Comparison of ENCODE assay signal across 8 mouse cellular contexts in the genomic region with DNA sequence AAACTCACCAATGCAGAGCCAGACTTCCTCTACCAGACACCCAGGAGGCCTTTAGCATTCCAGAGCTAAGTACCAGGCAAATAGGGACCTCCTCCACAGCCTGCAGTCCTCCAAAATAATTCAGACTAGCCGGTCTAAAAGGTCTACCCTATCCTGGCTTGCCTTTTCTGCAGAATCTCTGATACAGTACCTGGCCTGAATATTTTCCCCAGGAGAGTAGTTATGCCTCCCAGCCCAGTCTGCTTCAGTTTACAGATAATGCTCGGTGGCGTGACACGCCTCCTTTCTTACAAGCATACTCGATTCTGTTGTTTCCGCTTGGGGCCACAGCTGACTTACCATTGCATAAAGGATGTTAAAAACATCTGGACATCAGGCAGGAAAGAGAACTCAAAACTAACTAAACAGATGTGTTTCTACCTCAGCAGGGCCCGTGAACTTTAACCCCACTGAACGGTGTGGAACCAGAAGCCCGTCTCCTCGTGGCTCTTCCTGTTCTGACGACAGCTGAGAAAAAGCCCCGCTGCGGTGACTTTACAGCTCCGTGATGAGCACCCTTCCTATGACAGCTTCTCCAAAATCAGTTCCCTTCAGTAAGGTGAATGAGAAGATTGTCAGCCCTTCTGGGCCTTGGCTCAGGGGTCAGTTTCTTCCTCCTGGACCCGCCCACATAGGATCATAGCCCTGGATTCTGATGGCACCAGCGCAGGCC. TPM values are rescaled to one million over a fixed set of nuclear protein-coding genes. Genes with fewer than 3 reads are reported as not detected.
DNase-seq lines count a peak whose midpoint lies in the region; ATAC-seq lines count a peak whose summit lies in the region.

No protein-coding gene starts in this region.

- 0 out of 2 replicates have a peak overlapping the region, but pooled peaks have one; percentile 16 for H3K4me2 ChIP-seq in embryonic facial prominence, embryonic 14.5 days (ENCODE audit: low read depth, low read length)
- H3K4me2 ChIP-seq in intestine, embryonic 15.5 days (replicated peaks), result peak overlapping the region; percentile 39; the same call in 1 of the 2 replicates
- no peak overlapping the region for H3K4me2 ChIP-seq in forebrain, embryonic 16.5 days (ENCODE audit: low read length)
- H3K4me2 ChIP-seq in forebrain, embryonic 12.5 days, result no peak overlapping the region

- no peaks in the 10 kb centered on the region for H3K27me3 ChIP-seq in embryonic facial prominence, embryonic 14.5 days (replicated peaks; ENCODE audit: control insufficient read depth, insufficient read depth, low read length)
- no peaks in the 10 kb centered on the region for H3K27me3 ChIP-seq in intestine, embryonic 15.5 days (replicated peaks)
- no peaks in the 10 kb centered on the region for H3K27me3 ChIP-seq in forebrain, embryonic 16.5 days (replicated peaks; ENCODE audit: control insufficient read depth, insufficient read depth, low read length)
- H3K27me3 ChIP-seq in forebrain, embryonic 12.5 days, result no peaks in the 10 kb centered on the region

- H3K4me1 ChIP-seq in embryonic facial prominence, embryonic 14.5 days (ENCODE audit: control insufficient read depth, insufficient read depth, low read length), result peaks cover 31% of the 10 kb centered on the region
- H3K4me1 ChIP-seq in intestine, embryonic 15.5 days (replicated peaks), result peaks cover 28% of the 10 kb centered on the region
- no peaks in the 10 kb centered on the region; the same call in 1 of the 2 replicates for H3K4me1 ChIP-seq in forebrain, embryonic 16.5 days (replicated peaks; ENCODE audit: control insufficient read depth, insufficient read depth, low read length)
- H3K4me1 ChIP-seq in forebrain, embryonic 12.5 days, result peaks cover 3% of the 10 kb centered on the region; the same call in 1 of the 2 replicates

- peak overlapping the region; percentile 83 for H3K27ac ChIP-seq in embryonic facial prominence, embryonic 14.5 days (replicated peaks; ENCODE audit: low read depth, low read length)
- H3K27ac ChIP-seq in intestine, embryonic 15.5 days, result peak overlapping the region; percentile 52; the same call in 1 of the 2 replicates
- no peak overlapping the region for H3K27ac ChIP-seq in forebrain, embryonic 16.5 days (ENCODE audit: low read length)
- no peak overlapping the region for H3K27ac ChIP-seq in forebrain, embryonic 12.5 days

- 27% methylated on average over 16 of the region's 16 CpGs for WGBS in embryonic facial prominence, embryonic 14.5 days
- WGBS in intestine, embryonic 15.5 days, result 27% methylated on average over 16 of the region's 16 CpGs
- 86% methylated on average over 16 of the region's 16 CpGs for WGBS in forebrain, embryonic 16.5 days
- 82% methylated on average over 16 of the region's 16 CpGs for WGBS in forebrain, embryonic 12.5 days

- peak; percentile 66 for ATAC-seq in embryonic facial prominence, embryonic 14.5 days (ENCODE audit: low read depth)
- ATAC-seq in intestine, embryonic 15.5 days, result peak; percentile 59
- ATAC-seq in forebrain, embryonic 16.5 days, result no peak
- no peak for ATAC-seq in forebrain, embryonic 12.5 days (ENCODE audit: low FRiP score)

- H3K36me3 ChIP-seq in embryonic facial prominence, embryonic 14.5 days (ENCODE audit: control insufficient read depth, insufficient read depth, low read length), result peaks cover 11% of the 10 kb centered on the region; the same call in 1 of the 2 replicates
- H3K36me3 ChIP-seq in intestine, embryonic 15.5 days, result no peaks in the 10 kb centered on the region
- no peaks in the 10 kb centered on the region for H3K36me3 ChIP-seq in forebrain, embryonic 16.5 days (ENCODE audit: control insufficient read depth, insufficient read depth)
- H3K36me3 ChIP-seq in forebrain, embryonic 12.5 days (replicated peaks), result no peaks in the 10 kb centered on the region; the same call in 1 of the 2 replicates

- H3K9me3 ChIP-seq in embryonic facial prominence, embryonic 14.5 days (ENCODE audit: control insufficient read depth, low read length), result no peaks in the 10 kb centered on the region
- no peaks in the 10 kb centered on the region for H3K9me3 ChIP-seq in intestine, embryonic 15.5 days
- no peaks in the 10 kb centered on the region for H3K9me3 ChIP-seq in forebrain, embryonic 16.5 days (ENCODE audit: control insufficient read depth, low read length)
- H3K9me3 ChIP-seq in forebrain, embryonic 12.5 days, result no peaks in the 10 kb centered on the region

- H3K9ac ChIP-seq in embryonic facial prominence, embryonic 14.5 days (ENCODE audit: low read depth, low read length), result no peak overlapping the region
- H3K9ac ChIP-seq in intestine, embryonic 15.5 days, result no peak overlapping the region
- no peak overlapping the region for H3K9ac ChIP-seq in forebrain, embryonic 16.5 days (replicated peaks; ENCODE audit: low read depth, low read length)
- no peak overlapping the region for H3K9ac ChIP-seq in forebrain, embryonic 12.5 days

- no peak overlapping the region for H3K4me3 ChIP-seq in embryonic facial prominence, embryonic 14.5 days (ENCODE audit: low read depth, low read length)
- H3K4me3 ChIP-seq in intestine, embryonic 15.5 days (replicated peaks), result no peak overlapping the region
- H3K4me3 ChIP-seq in forebrain, embryonic 16.5 days (replicated peaks; ENCODE audit: low read length), result no peak overlapping the region
- no peak overlapping the region for H3K4me3 ChIP-seq in forebrain, embryonic 12.5 days (replicated peaks)

- DNase-seq in T-cell, adult 2 months (ENCODE audit: low spot score), result peak; percentile 85
- peak; percentile 75 for DNase-seq in embryonic facial prominence, embryonic 14.5 days (ENCODE audit: low spot score)
- peak; percentile 55 for DNase-seq in lung, postnatal 10 days
- peak; percentile 68 for DNase-seq in thymus, postnatal 4 days
- no peak for DNase-seq in cerebellum, adult 8-10 months

RNA-seq across cellular contexts. Expression of gene Wipf1, which starts 33.8 kb away (rescaled TPM):
- polyA plus RNA-seq in embryonic facial prominence, embryonic 14.5 days (2014; fragmentation: Nextera tagmentation; extraction: Ambion mirVana), result 21.5 and 23.5 TPM in 2 replicates
- polyA plus RNA-seq in intestine, embryonic 15.5 days (2015; fragmentation: Nextera tagmentation; extraction: Ambion mirVana), result 9.5 and 10.1 TPM in 2 replicates
- 1.8 and 2.3 TPM in 2 replicates for polyA plus RNA-seq in forebrain, embryonic 16.5 days (2015; fragmentation: Nextera tagmentation; extraction: Ambion mirVana)
- 4.3 and 5.5 TPM in 2 replicates for polyA plus RNA-seq in forebrain, embryonic 12.5 days (2016; fragmentation: Nextera tagmentation; extraction: Ambion mirVana)

Comparison
In these comparisons a context has a peak if more than half of its experiments do, and no peak if none do; other contexts are left out.
1. ATAC-seq: peak in embryonic facial prominence, embryonic 14.5 days (single experiment) and intestine, embryonic 15.5 days (single experiment); none in forebrain, embryonic 16.5 days (single experiment) and forebrain, embryonic 12.5 days (single experiment).
2. H3K27ac ChIP-seq: peak in embryonic facial prominence, embryonic 14.5 days (single experiment) and intestine, embryonic 15.5 days (single experiment); none in forebrain, embryonic 16.5 days (single experiment) and forebrain, embryonic 12.5 days (single experiment).
3. H3K4me2 ChIP-seq: peak in embryonic facial prominence, embryonic 14.5 days (single experiment) and intestine, embryonic 15.5 days (single experiment); none in forebrain, embryonic 16.5 days (single experiment) and forebrain, embryonic 12.5 days (single experiment).